Mouse (Mus musculus) ES-E14 (cell line): ENCODE measurements around the gene AU018091. TPM values are rescaled to one million over a fixed set of nuclear protein-coding genes. Genes with fewer than 3 reads are reported as not detected.

Experiments used
- DNase-seq: peaks from one replicate; pipeline ENCODE4 v3.0.0-alpha.2; 2013; ENCODE audit warnings: low read depth, low spot score
- H3K27ac ChIP-seq: 2 replicates; pipeline ENCODE4 v1.5.1; 2012; ENCODE audit warnings: low read depth, mild to moderate bottlenecking, low read length, moderate library complexity, mixed read lengths; ENCODE audit not compliant: poor library complexity, insufficient read depth, severe bottlenecking
- H3K36me3 ChIP-seq: 2 replicates; pipeline ENCODE4 v1.6.1; 2012; ENCODE audit warnings: mild to moderate bottlenecking, low read length, moderate library complexity, mixed read lengths; ENCODE audit not compliant: control insufficient read depth, poor library complexity, insufficient read depth, severe bottlenecking
- H3K4me1 ChIP-seq, 2 experiments: fragments of 150-350 bp in 1 of 2; sonication (generic) in 1 of 2; 2 replicates each; pipeline ENCODE4 v1.6.1; 2012; ENCODE audit warnings: low read length in 2 of 2, mild to moderate bottlenecking in 1 of 2, mixed read lengths in 1 of 2; ENCODE audit not compliant: control insufficient read depth in 2 of 2, insufficient read depth in 2 of 2, poor library complexity in 1 of 2
- H3K4me3 ChIP-seq, 2 experiments: fragments of 150-350 bp in 1 of 2; sonication (generic) in 1 of 2; 2 replicates each; pipeline ENCODE4 v1.5.1; 2012; ENCODE audit warnings: low read length in 2 of 2, low read depth in 1 of 2, mild to moderate bottlenecking in 1 of 2, mixed read lengths in 1 of 2; ENCODE audit not compliant: insufficient read depth in 1 of 2, poor library complexity in 1 of 2, severe bottlenecking in 1 of 2
- H3K9ac ChIP-seq: 2 replicates; pipeline ENCODE4 v1.6.1; 2012; ENCODE audit warnings: low read depth, mild to moderate bottlenecking, low read length, mixed read lengths; ENCODE audit not compliant: poor library complexity, insufficient read depth, severe bottlenecking
- H3K9me3 ChIP-seq: fragments of 150-350 bp; sonication (generic); 2 replicates; pipeline ENCODE4 v1.6.1; 2012; ENCODE audit warnings: low read depth, mild to moderate bottlenecking, low read length; ENCODE audit not compliant: control insufficient read depth, insufficient read depth
- CHD2 ChIP-seq: IDR thresholded peaks from 2 replicates; pipeline ENCODE4 v1.6.1; 2014; ENCODE audit warnings: mild to moderate bottlenecking, low read depth, low read length, inconsistent platforms
- HCFC1 ChIP-seq: IDR thresholded peaks from 2 replicates; pipeline ENCODE4 v1.6.1; 2012; ENCODE audit warnings: low read length, inconsistent platforms, borderline replicate concordance; ENCODE audit not compliant: insufficient read depth
- MAFK ChIP-seq: IDR thresholded peaks from 2 replicates; pipeline ENCODE4 v1.6.1; 2014; ENCODE audit warnings: mild to moderate bottlenecking, low read depth, low read length, inconsistent platforms; ENCODE audit not compliant: insufficient read depth
- ZC3H11A ChIP-seq: IDR thresholded peaks from 2 replicates; pipeline ENCODE4 v1.6.1; 2012; ENCODE audit warnings: low read depth, mild to moderate bottlenecking, inconsistent platforms, low read length, borderline replicate concordance
- ZNF384 ChIP-seq: IDR thresholded peaks from 2 replicates; pipeline ENCODE4 v1.6.1; 2012; ENCODE audit warnings: low read depth, low read length, inconsistent platforms
- in situ Hi-C, 2 experiments: fragments of 600-800 bp; cut with MboI; formaldehyde crosslinking; loops; one replicate each; pipeline ENCODE4 v1.15.1; 2025; ENCODE audit warnings: low sequenced_read_pairs in 2 of 2, inconsistent platforms in 1 of 2; ENCODE audit not compliant: unreplicated experiment in 2 of 2
- total RNA-seq: library from RNA; depleted of rRNA; stranded (reverse); fragments of 300-350 nt; gene quantifications from 2 replicates; pipeline ENCODE4 v1.2.3, GENCODE M21; 2012

The AU018091 gene
- total RNA-seq, 1 experiment: 198 TPM

- Histone ChIP-seq H3K36me3 (no peaks in the 10 kb centered on the region), H3K9ac (peak overlapping the region; percentile 62; the same call in 1 of the 2 replicates), H3K9me3 (no peaks in the 10 kb centered on the region), H3K4me1 (peaks cover 15 to 23% of the 10 kb centered on the region in 2 experiments), H3K4me3 (no peak overlapping the region), H3K27ac (peak overlapping the region; percentile 76)
- TF ChIP-seq ZNF384: peak; percentile 77
- TF ChIP-seq MAFK: no peak
- no peak for TF ChIP-seq ZC3H11A
- TF ChIP-seq CHD2: no peak
- TF ChIP-seq HCFC1: no peak
- DNase-seq: no peak
- in situ Hi-C loops: no loop called here
Observed at GRCm38 (mm10) chr7:3203890-3204289, 34.9 kb upstream of the AU018091 start.

- DNase-seq: peak; percentile 96
- Histone ChIP-seq H3K4me1 (peaks cover 16 to 21% of the 10 kb centered on the region in 2 experiments), H3K27ac (peak overlapping the region; percentile 99), H3K9me3 (no peaks in the 10 kb centered on the region), H3K9ac (peak overlapping the region; percentile 70), H3K4me3 (peak overlapping the region; percentile 3 to 20; a peak in 3 of 4 replicates), H3K36me3 (no peaks in the 10 kb centered on the region)
- in situ Hi-C loops: no loop called here
- no peak for TF ChIP-seq MAFK
- no peak for TF ChIP-seq ZNF384
- TF ChIP-seq CHD2: peak; percentile 63; the same call in 1 of the 2 replicates
- peak; percentile 12; the same call in 1 of the 2 replicates for TF ChIP-seq HCFC1
- TF ChIP-seq ZC3H11A: no peak
Observed at GRCm38 (mm10) chr7:3201134-3201705, 32.2 kb upstream of the AU018091 start.

- Histone ChIP-seq H3K9ac (peak overlapping the region; percentile 81; the same call in 1 of the 2 replicates), H3K9me3 (no peaks in the 10 kb centered on the region), H3K4me3 (peak overlapping the region in 1 of 2 experiments; percentile 32; a peak in 2 of 4 replicates), H3K36me3 (no peaks in the 10 kb centered on the region), H3K4me1 (peaks cover 13 to 23% of the 10 kb centered on the region in 2 experiments; a peak in 3 of 4 replicates), H3K27ac (peak overlapping the region; percentile 99)
- in situ Hi-C loops: no loop called here
- TF ChIP-seq ZC3H11A (no peak), HCFC1 (no peak)
- DNase-seq: no peak
Observed at GRCm38 (mm10) chr7:3198884-3199283, 29.9 kb upstream of the AU018091 start.

GRCm38 (mm10) chr7:3195850-3196249 is 26.8 kb upstream of the AU018091 start:
- no peaks in the 10 kb centered on the region for H3K36me3 ChIP-seq
- no peak for DNase-seq
- no peaks in the 10 kb centered on the region for H3K9me3 ChIP-seq
- peaks cover 9 to 17% of the 10 kb centered on the region in 2 experiments; a peak in 3 of 4 replicates for H3K4me1 ChIP-seq
- in situ Hi-C loops: no loop called here
- TF ChIP-seq ZNF384: no peak
- TF ChIP-seq CHD2: no peak
- TF ChIP-seq MAFK: no peak
- no peak for TF ChIP-seq HCFC1
- no peak for TF ChIP-seq ZC3H11A
- no peak overlapping the region for H3K4me3 ChIP-seq
- no peak overlapping the region for H3K9ac ChIP-seq
- no peak overlapping the region; the same call in 1 of the 2 replicates for H3K27ac ChIP-seq

- in situ Hi-C loops: no loop called here
- peak overlapping the region; percentile 60; the same call in 1 of the 2 replicates for H3K9ac ChIP-seq
- no peak for DNase-seq
- no peaks in the 10 kb centered on the region for H3K36me3 ChIP-seq
- peak overlapping the region; percentile 91 for H3K27ac ChIP-seq
- TF ChIP-seq ZC3H11A (no peak), CHD2 (no peak), ZNF384 (no peak), MAFK (no peak), HCFC1 (no peak)
- no peak overlapping the region for H3K4me3 ChIP-seq
- H3K4me1 ChIP-seq: peaks cover 3 to 17% of the 10 kb centered on the region in 2 experiments; a peak in 3 of 4 replicates
- no peaks in the 10 kb centered on the region for H3K9me3 ChIP-seq
Observed at GRCm38 (mm10) chr7:3194531-3194930, 25.5 kb upstream of the AU018091 start.
